Mouse (Mus musculus) heart, adult 2 months (tissue): ENCODE measurements around the gene Vmn1r168. TPM values are rescaled to one million over a fixed set of nuclear protein-coding genes. Genes with fewer than 3 reads are reported as not detected.
"Not testable (repeated sequence)": the region's sequence is repeated elsewhere in the genome, so short reads cannot be mapped to it uniquely, and the experiment has no call there.

Source experiments
- DNase-seq, 2 experiments: peaks; one replicate each; pipeline ENCODE4 v3.0.0; 2021
- H3K27ac ChIP-seq: fragments of 200-600 bp; 2 replicates; pipeline ENCODE4 v1.8.1; 2022
- H3K27me3 ChIP-seq: fragments of 200-500 bp; 2 replicates; pipeline ENCODE4 v1.6.1; 2012; ENCODE audit warnings: mild to moderate bottlenecking, low read length, inconsistent platforms, mixed read lengths; ENCODE audit not compliant: control insufficient read depth, insufficient read depth
- H3K36me3 ChIP-seq: fragments of 200-500 bp; 2 replicates; pipeline ENCODE4 v1.6.1; 2012; ENCODE audit warnings: low read length, inconsistent platforms; ENCODE audit not compliant: control insufficient read depth, insufficient read depth
- H3K4me1 ChIP-seq: fragments of 200-500 bp; 2 replicates; pipeline ENCODE4 v1.6.1; 2011; ENCODE audit warnings: low read length; ENCODE audit not compliant: control insufficient read depth, insufficient read depth
- H3K4me3 ChIP-seq: fragments of 200-600 bp; 2 replicates; pipeline ENCODE4 v1.8.1; 2022
- H3K79me2 ChIP-seq: fragments of 200-500 bp; replicated peaks from 2 replicates; pipeline ENCODE4 v1.6.1; 2012; ENCODE audit warnings: mild to moderate bottlenecking, inconsistent platforms, low read length, moderate library complexity, mixed read lengths; ENCODE audit not compliant: control insufficient read depth, insufficient read depth
- H3K9ac ChIP-seq: fragments of 200-500 bp; 2 replicates; pipeline ENCODE4 v1.6.1; 2012; ENCODE audit warnings: low read depth, mild to moderate bottlenecking, control low read depth, inconsistent platforms, low read length, mixed read lengths
- WGBS: fragments of 180-500 bp; shearing (Covaris S2); methylation state at CpG from one replicate; pipeline ENCODE4 v1.1.7; 2018; 5-methylcytosine and 5-hydroxymethylcytosine counted together
- intact Hi-C: fragments of 180-260 bp; cut with DNase I; formaldehyde crosslinking; loops from one replicate; pipeline ENCODE4 v1.15.1; 2025
- long read RNA-seq: library from polyadenylated mRNA; stranded (forward); transcript quantifications from one replicate; pipeline ENCODE4 v2.0.0, GENCODE M21; 2021
- polyA plus RNA-seq: library from polyadenylated mRNA; depleted of rRNA; stranded (reverse); fragments of >200 nt; gene quantifications from 2 replicates; pipeline ENCODE4 v1.2.3, GENCODE M21; 2012; rRNA removed
- total RNA-seq, 2 experiments: library from RNA; stranded (reverse); gene quantifications; 2 replicates each; pipeline ENCODE4 v1.2.3; 2021

Vmn1r168 gene
- not detected for total RNA-seq
- not detected in 2 replicates for polyA plus RNA-seq
- long read RNA-seq, result 0 reads

GRCm38 (mm10) chr7:23539432-23539831 lies at the start of gene Vmn1r168:
Gene Vmn1r168 (plus strand): TSS chr7:23539732.
- H3K36me3 ChIP-seq, H3K27ac ChIP-seq, intact Hi-C loops, H3K9ac ChIP-seq, H3K27me3 ChIP-seq, H3K4me3 ChIP-seq, H3K4me1 ChIP-seq, H3K79me2 ChIP-seq, DNase-seq: not testable (repeated sequence)
- no CpG with 5 or more reads among the region's 1 CpGs for WGBS

- H3K79me2 ChIP-seq, H3K36me3 ChIP-seq, H3K27me3 ChIP-seq, H3K4me3 ChIP-seq, H3K27ac ChIP-seq, H3K9ac ChIP-seq, intact Hi-C loops, DNase-seq, H3K4me1 ChIP-seq: not testable (repeated sequence)
- WGBS, result 62% methylated on average over 2 of the region's 2 CpGs
Measured at GRCm38 (mm10) chr7:23507106-23507505, 32.4 kb upstream of the Vmn1r168 start, which contains the start of gene Vmn1r167. Gene Vmn1r167 (minus strand): TSS chr7:23507206.

DNA sequence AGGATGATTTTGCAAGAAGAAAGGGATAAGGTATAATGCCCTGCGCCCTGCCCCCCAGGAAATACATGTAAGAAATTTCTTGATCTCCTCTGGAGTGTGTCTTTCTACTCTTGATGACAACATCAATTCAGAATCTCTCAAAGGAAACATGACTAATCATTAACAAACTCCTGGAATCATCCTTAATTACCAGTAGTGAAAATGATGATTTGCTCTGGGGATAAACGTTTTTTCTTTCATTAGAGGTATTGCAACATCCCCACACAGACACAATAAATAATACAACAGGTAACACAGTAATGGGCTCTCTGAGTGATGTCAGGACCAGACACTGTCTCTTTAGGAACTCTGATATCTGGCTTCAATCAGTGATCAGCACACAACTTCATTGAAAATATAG lies 35.7 kb downstream of the Vmn1r168 start, which contains the start of gene Vmn1r169:
Vmn1r169 (plus strand) TSS at position 301 of the 400 bp plus-strand sequence.
- H3K4me3 ChIP-seq, H3K27ac ChIP-seq, H3K79me2 ChIP-seq, H3K36me3 ChIP-seq, H3K27me3 ChIP-seq, H3K4me1 ChIP-seq, intact Hi-C loops, DNase-seq, H3K9ac ChIP-seq: not testable (repeated sequence)
- WGBS, result 51% methylated on average over 1 of the region's 2 CpGs

Other genes with a start within 250 kb of the Vmn1r168 start
- gene Nlrp4e, start 238.5 kb upstream of the Vmn1r168 start, total RNA-seq, result not detected
- gene Nlrp4e, start 238.5 kb upstream of the Vmn1r168 start, polyA plus RNA-seq, result not detected in 2 replicates
- under 1 TPM; 0.10 to 0.14 TPM for gene Nlrp5, start 153.8 kb upstream of the Vmn1r168 start, total RNA-seq
- gene Nlrp5, start 153.8 kb upstream of the Vmn1r168 start, polyA plus RNA-seq, result not detected in 2 replicates
- not detected for gene Vmn1r167, start 32.5 kb upstream of the Vmn1r168 start, total RNA-seq
- gene Vmn1r167, start 32.5 kb upstream of the Vmn1r168 start, polyA plus RNA-seq, result not detected in 2 replicates
- not detected for gene Vmn1r169, start 35.8 kb downstream of the Vmn1r168 start, total RNA-seq
- not detected in 2 replicates for gene Vmn1r169, start 35.8 kb downstream of the Vmn1r168 start, polyA plus RNA-seq
- not detected for gene Vmn1r170, start 66.4 kb downstream of the Vmn1r168 start, total RNA-seq
- not detected in 2 replicates for gene Vmn1r170, start 66.4 kb downstream of the Vmn1r168 start, polyA plus RNA-seq
- not detected for gene Vmn1r171, start 91.0 kb downstream of the Vmn1r168 start, total RNA-seq
- gene Vmn1r171, start 91.0 kb downstream of the Vmn1r168 start, polyA plus RNA-seq, result not detected in 2 replicates
- not detected for gene Vmn1r172, start 118.6 kb downstream of the Vmn1r168 start, total RNA-seq
- not detected in 2 replicates for gene Vmn1r172, start 118.6 kb downstream of the Vmn1r168 start, polyA plus RNA-seq
- gene Vmn1r173, start 161.0 kb downstream of the Vmn1r168 start, total RNA-seq, result not detected
- gene Vmn1r173, start 161.0 kb downstream of the Vmn1r168 start, polyA plus RNA-seq, result not detected in 2 replicates
- not detected for gene Vmn1r174, start 212.5 kb downstream of the Vmn1r168 start, total RNA-seq
- gene Vmn1r174, start 212.5 kb downstream of the Vmn1r168 start, polyA plus RNA-seq, result not detected in 2 replicates